Mouse (Mus musculus) frontal cortex, postnatal 25 days (tissue): ENCODE data around the gene Oas1h.
"Not testable (repeated sequence)": the region's sequence is repeated elsewhere in the genome, so short reads cannot be mapped to it uniquely, and the experiment has no call there.

Experiments used
- DNase-seq, 2 experiments: peaks; one replicate each; pipeline ENCODE4 v3.0.0; 2022; ENCODE audit warnings: low spot score in 2 of 2

Oas1h gene

DNA sequence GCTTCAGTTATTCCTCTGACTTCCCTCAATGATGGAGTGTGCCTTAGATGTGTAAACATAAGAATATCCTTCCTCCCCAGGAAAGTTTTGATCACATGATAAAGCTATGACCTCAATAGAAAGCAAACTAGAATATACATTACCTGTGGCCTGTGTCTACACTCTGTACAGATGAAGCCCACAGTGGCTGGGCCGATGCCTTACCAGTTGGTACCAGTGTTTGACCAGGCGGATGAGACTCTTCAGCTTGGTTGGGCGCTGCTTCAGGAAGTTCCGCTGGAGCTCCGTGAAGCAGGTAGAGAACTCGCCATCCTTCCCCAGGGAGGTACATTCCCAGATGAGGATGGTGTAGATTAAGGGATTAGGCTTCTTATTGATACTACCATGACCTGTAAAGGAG is 20.5 kb downstream of the Oas1h start:
- DNase-seq: not testable (repeated sequence)

DNA sequence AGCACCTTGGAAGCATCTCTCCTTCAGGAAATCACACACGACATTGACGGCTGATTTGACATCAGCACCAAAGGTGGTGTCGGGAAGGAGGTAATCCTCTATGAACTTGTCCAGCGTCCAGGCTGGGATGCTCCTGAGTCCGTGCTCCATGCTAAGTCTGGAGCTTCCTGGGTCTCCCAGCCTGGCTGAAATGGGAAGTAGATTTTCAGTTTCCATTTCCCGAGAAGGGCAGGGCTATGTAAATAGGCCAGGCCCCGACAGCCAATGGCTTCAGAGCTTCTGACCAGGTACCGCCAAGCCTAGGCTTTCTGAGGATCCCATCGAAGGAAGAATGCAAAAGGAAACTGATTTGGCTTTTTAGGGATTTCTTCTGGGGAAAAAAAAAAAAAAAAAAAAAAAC is 26.2 kb downstream of the Oas1h start, which contains the start of gene Oas1g:
Gene Oas1g, minus strand, starts transcription at position 201 of the 400 bp plus-strand sequence.
- not testable (repeated sequence) for DNase-seq

DNA sequence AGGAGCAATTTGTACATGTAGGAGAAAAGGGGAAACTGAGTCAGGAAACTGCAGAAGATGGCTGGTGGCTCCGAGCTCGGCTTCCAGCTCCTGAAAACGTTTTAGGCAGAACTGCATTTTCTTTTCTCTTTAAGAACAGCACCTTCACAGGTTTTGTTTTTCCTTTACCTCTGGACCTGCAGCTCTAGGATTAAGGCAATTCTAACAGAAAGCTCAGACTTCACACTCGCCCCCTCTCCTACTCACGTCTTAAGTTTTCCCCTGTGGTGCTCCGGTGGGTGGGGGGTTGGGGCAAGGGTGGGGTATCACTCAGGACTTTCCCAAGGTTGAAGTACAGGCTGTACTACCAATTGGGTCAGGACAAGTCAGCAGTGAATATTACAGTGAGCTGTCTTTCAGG is 26.6 kb downstream of the Oas1h start:
- DNase-seq: no peak

DNA sequence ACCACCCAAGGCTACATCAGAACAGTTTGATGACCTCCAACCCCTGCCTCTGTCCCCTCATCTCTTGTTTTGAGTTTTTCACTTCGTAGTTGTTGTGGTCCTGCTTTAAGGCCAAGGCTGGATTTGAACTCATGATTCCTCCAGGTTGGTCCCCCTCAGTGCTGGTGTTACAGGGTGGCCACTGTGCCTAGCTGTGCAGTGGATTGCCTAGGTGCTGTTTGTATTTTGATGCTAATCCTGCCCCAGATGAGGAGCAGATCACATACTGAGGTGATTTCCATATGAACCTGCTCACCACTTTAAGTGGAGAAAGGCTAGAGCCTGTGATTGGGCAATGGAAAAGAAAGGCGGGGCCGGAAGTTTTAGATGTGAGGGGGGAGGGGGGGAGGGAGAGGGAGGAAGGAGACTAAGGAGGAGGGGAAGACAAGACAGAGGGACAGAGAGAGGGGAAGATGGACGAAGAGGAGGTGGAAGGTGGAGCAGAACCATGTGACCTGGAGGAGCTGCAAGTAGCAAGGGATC is 27.1 kb downstream of the Oas1h start:
- not testable (repeated sequence) for DNase-seq

DNA sequence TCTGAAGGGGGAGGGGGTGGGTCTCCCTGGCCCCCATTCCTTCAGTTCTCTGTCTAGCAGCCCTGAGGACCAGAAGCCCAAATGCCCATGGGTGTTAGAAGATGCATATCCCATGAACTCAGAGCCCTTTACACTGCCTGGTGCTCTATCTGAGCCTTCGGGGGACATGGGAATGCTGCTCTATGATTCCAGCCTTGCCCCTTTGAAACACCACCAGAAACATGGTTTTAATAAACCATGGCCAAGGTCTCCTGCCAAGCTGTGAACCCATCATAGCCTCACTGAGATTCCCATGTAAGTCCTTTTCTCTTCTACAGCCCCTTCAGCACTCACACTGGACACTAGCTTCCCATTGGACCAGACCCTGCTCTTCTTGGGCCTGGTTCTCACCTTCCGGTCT is 28.8 kb downstream of the Oas1h start:
- no peak for DNase-seq

DNA sequence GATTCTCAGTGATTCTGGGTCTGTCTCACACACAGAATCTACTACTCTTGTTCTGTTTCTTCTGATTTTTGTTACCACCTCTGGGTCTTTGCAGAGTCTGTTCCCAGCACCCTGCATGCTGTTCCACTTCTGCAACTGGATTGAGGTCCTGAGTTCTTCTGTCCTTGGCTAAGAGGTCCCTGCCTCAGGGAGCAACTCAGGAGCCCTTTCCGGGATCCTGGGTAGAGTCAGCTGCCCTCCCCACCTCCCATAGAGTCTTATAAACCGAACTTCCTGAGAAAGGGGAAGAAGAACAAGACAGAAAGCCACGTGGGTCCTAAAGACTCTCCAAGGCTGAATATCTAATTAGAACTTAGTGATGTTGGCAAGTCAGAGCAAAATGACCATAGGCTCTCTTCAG is 29.8 kb downstream of the Oas1h start:
- no peak for DNase-seq

DNA sequence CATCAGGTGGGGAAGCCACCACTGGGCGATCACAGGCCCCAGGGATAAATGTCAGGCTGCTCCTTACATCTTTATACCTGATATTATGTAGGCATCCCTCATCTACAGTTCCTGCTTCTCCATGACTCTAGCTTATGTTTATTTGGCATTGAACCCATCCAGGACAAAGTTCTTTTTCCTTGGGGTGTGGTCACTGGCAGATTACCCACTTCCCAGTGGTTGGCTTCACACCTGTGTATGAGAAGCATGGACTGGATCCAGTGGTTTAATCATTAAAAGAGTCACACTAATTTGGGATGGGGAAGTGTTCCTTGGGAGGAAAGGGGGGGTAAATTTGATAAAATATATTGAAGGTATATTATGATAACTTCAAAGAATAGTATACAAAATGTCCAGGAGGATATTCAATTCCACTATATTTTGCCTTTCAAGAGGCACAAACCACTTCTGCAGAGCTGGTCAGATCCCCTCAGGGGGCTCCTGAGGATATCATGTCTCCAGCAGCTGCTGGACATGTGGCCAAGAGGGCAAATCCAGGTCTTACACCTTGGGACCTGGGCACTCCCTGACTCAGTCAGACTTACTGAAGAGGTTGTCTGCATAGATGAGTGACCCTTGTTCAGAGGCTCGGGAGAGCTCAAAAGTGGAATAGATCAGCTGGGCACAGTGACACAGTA is 30.5 kb downstream of the Oas1h start:
- DNase-seq: not testable (repeated sequence)

DNA sequence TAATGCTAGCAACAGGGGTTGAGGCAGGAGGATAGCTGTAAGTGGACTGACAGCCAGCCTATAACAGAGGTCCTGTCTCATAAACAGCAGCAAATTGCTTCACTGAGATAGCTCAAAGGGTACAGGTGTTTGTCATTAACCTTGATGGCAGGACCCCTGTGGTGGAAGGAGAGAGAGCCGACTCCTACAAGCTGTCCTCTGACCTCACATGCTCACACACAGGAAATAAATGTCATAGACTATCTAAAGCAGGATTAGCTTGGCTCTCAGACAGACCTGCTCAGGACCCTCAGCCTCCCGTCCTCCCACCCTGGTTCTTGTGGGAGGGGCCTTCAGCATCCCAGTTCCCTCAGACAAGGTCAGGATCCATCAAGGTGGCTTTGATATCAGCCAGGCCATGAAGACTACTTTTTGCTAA is 31.0 kb downstream of the Oas1h start:
- no peak for DNase-seq

DNA sequence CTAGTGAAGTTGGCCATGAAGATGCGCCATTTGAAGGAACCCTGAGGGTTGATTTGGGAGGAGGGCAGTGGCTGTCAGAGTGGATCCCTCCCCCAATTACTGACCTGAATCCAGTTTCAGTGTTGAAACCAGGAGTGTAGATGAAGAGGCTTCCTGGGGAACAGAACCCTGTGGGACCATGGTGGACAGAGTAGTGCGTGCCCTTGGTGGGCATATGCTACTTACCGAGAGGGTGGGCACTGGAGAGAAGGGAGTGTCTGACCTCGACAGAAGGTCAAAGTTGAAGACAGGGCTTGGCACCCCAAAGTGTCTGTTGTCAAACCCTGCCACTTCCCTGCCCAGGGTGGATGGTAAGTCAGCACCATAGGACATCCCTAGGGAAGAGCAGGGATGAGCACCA is 32.6 kb downstream of the Oas1h start:
- DNase-seq: not testable (repeated sequence)

DNA sequence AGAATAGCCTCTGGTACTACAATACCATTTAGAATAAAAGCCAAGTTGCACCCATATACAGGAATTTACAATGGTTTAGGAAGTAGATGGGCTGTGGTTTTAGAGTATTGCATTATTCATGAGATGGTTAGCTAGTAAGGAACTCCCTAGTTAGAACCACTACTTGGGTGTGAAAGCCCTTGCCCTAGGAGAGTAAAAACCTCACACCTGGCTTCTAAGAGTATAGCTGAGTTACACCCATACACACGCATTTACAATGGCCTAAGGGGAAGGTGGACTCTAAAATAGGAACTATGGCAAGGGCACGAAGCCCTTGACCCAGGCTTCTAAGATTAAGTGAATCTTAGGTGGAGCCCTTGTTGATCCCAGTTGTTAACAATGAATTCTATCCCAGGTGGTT is 33.5 kb downstream of the Oas1h start:
- not testable (repeated sequence) for DNase-seq

DNA sequence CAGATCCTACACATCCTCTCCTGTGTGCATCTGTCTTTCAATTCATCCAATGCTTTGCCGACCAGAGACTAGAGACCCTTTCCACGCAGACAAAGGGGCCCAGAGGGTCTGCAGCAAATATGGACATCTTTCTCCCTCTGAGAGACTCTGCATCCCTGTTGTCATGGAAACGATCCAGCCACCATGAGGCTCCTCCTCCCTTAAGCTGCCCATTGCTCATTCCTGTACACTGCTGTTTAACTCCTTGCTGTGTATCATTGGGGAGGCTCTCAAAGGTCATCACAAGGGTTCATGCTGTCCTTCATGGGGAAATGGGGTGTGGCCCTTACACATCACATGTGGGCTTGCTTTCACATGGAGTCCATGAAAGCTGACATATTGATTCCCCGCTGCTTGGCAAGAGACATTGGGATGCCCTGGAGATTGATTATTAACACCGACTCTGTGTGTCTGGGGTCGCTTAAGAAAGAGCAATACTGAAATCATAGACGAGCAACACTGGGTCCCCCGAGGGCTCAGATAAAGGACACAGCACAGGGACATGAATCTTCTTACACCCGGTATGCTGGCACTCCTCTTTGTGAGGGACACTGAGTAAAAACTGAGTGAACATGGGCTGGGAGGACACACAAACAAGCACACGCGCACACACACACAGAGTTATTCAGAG is 34.1 kb downstream of the Oas1h start:
- DNase-seq: no peak

DNA sequence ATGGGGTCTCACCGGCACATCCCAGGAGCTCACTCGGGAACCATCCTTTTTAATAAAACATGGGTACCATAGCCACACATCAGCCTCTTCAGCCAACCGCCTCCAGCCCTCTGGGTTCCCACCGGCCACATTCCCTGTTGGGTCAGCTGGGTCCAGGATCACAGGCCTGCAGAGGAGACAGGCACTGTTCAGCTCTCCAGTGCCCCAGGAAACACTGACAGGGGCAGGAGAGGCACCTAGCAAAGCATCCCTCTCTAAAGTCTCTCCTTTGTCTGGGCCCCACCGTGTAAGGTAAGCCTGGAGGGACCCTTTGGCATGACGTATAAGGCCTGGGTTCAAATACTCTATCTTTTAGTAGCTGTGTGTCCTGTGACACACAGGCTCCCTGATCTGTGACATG is 37.1 kb downstream of the Oas1h start:
- no peak for DNase-seq

DNA sequence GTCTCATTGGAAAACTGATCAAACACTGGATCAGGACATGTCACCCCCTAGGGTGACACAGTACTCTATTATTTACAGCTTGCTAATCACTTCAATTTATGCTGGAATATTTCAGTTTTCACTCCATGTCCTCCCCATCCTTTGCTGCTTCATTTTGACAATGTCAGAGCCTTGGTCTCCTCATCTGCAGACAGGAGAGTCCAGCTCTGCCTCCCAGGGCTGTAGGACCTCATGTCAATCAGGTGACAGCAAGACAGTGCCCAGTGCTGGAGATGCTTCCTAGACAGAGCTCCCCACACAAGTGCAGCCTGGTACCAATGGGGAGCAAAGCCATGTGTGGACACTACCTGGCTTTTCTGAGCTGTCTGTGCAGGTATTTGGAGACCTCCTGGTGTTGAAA is 37.5 kb downstream of the Oas1h start:
- DNase-seq: no peak

DNA sequence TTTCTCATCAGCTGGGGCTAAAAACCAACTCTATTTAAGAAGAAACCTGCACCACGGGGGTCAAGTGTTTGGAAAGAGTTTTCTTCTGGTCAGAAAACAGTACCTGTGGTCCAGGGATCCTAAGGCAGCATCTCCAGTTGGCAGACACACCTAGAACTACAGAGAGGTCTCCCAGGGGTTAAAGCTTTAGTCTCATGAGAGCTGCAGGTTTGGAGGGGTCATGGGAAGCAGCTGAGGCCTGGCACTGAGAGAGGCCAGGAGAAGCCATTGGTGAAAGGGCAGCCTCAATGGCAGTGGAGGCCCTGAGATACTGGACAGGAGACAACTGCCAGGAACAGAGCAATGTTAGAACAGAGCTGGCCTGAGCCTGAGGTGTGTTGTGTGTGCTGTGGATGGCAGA is 39.4 kb downstream of the Oas1h start:
- DNase-seq: no peak

DNA sequence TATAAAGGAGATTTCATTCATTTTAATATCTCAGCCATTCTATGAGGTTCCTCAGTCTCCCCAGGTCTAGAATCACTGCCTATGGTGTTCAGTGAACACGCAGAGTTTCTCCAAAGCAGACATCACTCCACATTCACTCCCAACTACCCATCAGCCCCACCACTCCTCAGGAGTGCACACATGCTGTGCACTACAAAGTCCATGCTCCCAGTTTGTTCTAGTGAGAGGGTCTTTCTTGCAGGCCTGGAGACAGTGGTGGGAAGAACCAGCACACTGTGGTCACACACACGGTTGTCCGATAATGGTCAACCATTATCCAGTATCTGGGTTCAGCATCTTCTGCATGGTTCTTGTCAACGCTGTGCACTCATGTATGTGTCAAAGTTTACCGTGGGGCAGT is 40.8 kb downstream of the Oas1h start:
- DNase-seq: no peak

DNA sequence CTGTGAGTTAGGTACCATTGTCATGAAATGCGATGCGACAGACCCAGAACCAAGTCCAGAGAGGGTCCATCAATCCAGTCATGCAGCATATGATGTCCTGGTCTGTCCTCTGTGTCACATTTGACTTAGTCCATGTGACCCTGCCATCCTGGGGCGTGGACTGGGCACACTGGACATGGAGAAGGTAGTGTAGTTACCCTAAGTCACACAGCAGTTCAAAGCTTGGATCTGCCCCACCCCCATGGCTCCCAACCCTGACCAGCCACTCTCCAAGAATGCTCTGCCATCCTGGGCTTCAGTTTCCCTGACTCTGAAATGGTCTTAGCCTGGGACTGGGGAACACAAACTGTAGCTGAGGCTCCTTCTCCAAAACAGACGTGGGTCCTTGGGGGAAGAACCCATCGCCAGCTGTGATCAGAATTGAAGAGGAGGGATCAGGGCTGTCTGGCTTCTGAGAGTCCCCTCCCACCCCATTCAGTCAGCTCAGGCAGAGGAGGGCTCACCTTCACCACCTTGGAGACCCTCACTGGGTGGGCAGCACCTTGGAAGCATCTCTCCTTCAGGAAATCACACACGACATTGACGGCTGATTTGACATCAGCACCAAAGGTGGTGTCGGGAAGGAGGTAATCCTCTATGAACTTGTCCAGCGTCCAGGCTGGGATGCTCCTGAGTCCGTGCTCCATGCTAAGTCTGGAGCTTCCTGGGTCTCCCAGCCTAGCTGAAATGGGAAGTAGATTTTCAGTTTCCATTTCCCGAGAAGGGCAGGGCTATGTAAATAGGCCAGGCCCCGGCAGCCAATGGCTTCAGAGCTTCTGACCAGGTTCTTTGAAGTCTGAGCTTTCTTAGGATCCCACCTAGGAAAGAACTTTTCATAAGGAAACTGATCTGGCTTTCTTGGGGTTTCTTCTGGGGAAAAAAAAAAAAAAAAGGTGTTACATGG is 45.8 kb downstream of the Oas1h start, which contains the start of gene Oas1a:
Gene Oas1a, minus strand, starts transcription at position 731 of the 943 bp plus-strand sequence.
- not testable (repeated sequence) for DNase-seq

DNA sequence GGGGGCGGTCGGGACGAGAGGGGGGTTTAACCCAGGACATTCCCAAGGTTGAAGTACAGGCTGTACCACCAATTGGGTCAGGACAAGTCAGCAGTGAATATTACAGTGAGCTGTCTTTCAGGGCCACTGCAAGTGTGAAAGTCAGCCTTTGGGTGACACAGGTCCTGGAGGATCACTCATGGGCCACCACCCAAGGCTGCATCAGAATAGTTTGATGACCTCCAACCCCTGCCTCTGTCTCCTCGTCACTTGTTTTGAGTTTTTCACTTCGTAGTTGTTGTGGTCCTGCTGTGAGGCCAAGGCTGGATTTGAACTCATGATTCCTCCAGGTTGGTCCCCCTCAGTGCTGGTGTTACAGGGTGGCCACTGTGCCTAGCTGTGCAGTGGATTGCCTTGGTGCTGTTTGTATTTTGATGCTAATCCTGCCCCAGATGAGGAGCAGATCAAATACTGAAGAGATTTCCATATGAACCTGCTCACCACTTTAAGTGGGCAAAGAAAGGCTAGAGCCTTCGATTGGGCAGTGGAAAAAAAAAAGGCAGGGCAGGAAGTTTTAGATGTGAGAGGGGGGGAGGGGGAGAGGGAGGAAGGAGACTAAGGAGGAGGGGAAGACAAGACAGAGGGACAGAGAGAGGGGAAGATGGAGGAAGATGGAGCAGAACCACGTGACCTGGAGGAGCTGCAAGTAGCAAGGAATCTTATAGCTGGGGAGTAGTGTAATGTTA is 47.1 kb downstream of the Oas1h start:
- no peak for DNase-seq

DNA sequence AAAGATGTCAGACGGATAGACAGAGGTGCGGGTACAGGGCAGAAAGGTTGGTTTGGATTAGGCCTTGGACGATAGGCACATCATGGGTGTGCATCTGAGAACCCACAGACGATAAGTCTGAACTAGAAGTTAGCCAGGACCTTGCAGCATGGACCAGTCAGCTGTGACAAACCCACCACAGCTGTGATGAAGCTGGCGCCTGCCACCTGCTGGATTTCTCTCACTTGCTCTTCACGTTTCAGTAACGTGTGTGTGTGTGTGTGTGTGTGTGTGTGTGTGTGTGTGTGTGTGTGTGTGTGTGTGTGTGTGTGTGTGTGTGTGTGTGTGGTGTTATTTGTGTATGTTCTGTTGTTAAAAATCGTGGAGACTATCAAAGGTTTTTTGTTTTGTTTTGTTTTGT is 53.0 kb downstream of the Oas1h start, which contains the start of gene Oas1d:
Gene Oas1d, plus strand, starts transcription at position 333 of the 400 bp plus-strand sequence.
- not testable (repeated sequence) for DNase-seq

DNA sequence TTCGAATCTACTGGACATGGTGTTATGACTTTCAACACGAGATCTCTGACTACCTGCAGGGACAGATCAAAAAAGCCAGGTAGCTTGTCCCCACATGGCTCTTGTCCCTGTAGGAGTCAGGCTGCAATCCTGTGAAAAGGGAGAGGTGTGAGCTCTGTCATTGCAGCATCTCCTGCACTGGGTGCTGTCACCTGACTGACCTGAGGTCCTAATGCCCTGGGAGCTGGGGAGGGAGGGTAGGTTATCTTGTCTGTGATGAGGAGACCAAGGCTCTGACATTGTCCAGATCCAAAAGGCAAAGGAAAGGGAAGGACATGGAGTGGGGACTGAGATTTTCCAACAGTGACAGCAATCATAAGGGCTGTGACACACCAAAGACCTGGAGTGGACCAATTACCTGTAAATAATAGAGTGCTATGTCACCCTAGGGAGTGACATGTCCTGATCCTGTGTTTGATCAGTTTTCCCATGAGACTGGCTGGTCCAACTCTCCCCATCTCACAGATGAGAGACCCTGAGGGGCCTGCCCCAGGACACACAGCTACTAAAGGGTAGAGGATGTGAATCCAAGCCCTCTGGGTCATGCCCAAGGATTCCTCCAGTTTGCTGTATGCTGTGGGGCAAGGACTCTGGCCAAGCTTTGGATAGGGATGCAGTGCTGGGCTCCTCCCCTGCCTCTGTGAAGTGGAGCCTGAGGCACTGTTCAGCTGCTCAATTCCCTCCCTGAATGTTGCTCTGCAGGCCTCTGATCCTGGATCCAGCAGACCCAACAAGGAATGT is 58.1 kb downstream of the Oas1h start:
- not testable (repeated sequence) for DNase-seq

DNA sequence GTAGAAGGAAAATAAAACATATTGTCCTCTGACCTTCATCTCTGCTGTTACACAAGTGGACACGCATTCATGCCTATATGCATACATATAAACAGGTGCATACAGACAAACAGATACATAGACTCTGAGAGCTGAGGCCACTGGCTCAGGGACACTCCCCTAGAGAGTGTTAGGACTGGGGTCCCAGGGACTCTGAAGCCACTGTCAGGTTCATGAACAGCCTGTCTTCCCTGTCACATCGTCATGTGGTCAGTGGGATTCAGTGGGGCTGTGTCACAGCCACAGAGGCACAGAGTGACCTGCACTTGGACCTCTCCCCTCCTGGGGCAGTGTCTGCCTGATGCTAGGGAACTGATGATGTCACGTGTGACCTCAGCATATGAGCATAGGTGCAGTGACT is 59.1 kb downstream of the Oas1h start:
- no peak for DNase-seq
